Mouse (Mus musculus) urinary bladder, postnatal 25 days (tissue): ENCODE data around the gene Cir1.

ENCODE experiments used
- DNase-seq: peaks from one replicate; pipeline ENCODE4 v3.0.0; 2022; ENCODE audit warnings: low spot score

Gene Cir1

DNA sequence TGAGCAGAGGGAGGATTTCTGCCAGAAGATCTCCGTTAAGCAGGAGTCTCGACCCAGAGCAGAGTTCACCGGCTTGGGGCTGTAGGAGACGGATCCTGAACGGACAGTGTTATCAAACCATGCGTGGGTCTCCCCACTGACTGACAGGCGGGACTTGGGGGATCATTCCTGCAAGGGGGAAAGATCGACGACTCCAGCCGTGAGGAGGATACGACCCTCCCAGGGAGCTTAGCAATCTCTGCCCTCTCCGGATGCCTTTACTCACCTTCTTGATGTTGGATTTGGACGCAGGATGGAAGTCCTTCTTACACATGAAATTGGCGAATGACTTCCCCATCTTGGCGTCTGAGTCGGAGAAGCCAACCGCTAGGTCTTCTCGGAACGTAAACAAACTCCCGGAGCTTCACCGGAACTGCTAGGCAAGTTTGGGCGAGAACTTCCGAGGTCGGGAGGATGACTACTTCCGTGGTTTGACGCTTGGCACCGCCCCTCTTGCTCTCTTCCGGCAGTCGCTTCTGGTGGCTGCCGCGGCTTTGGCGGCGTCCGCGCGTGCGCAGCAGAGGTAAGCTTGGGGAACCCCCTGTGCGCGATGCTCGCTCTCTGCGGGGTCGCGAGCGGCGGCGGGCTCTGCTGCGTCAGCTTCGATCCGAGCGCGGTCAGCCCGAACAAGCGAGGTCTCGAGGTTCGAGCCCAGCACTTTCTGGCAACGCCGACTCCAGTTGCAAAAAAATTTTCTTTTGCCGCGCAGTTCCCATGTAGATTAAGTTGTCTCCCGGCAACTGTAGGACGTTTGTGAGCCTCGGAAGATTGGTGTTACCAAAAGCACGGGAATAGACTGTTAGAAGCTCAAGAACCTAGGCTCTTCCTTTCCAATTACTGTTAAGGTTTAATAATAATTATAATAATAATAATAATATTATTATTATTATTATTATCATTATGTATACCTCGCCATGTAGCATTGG, at the start of gene Cir1, which contains the start of gene Scrn3:
Gene Cir1, minus strand, starts transcription at position 550 of the 965 bp plus-strand sequence.
Gene Scrn3, plus strand, starts transcription at position 450 of the 965 bp plus-strand sequence.
- DNase-seq: peak; percentile 90

- no peak for DNase-seq
Observed at GRCm38 (mm10) chr2:73360536-73360935, 48.0 kb upstream of the Cir1 start.

DNA sequence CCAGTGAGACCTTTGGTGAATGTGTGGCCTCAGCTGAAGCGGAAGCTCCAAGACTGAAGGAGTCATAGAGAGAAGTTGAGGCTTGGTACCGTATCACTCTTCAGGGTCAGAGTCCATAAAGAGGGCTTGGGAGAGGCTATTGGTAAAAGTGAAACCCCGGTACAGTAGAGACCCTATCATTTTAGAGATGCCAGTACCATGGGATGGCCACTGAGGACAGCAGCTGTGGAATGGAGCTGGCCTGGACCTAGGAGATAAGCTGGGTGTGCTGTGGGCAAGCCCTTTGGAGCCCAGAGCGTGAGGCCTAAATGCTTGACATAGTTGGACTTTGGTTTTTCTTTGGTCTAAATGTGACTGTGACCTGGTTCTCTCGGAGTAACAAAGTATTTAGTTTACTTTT, 47.4 kb upstream of the Cir1 start:
- DNase-seq: no peak

- no peak for DNase-seq
Observed at GRCm38 (mm10) chr2:73357004-73357403, 44.5 kb upstream of the Cir1 start.

GRCm38 (mm10) chr2:73351927-73352374, 39.5 kb upstream of the Cir1 start:
- no peak for DNase-seq

DNA sequence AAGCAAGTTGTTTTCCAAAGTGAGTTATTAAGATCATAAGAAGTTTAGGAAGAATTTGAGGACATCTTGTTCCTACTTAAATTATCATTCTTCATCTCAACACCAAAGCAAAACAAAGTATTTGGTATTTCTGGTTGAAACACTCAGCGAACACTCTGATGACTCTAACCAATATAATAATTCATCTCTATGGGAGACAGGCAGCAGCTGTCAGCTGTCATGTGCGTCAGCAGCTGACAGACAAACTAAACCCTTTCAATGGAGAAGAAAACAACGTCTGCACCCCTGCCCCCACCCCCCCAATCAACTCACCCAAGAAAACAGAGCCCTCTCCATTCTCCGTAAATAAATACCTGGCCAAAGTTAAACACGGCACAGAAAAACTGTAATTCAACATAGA, 39.0 kb upstream of the Cir1 start:
- no peak for DNase-seq

GRCm38 (mm10) chr2:73348221-73348620, 35.7 kb upstream of the Cir1 start:
- no peak for DNase-seq

- no peak for DNase-seq
Observed at GRCm38 (mm10) chr2:73347766-73348165, 35.3 kb upstream of the Cir1 start.

- DNase-seq: no peak
Observed at GRCm38 (mm10) chr2:73347136-73347535, 34.6 kb upstream of the Cir1 start.

DNA sequence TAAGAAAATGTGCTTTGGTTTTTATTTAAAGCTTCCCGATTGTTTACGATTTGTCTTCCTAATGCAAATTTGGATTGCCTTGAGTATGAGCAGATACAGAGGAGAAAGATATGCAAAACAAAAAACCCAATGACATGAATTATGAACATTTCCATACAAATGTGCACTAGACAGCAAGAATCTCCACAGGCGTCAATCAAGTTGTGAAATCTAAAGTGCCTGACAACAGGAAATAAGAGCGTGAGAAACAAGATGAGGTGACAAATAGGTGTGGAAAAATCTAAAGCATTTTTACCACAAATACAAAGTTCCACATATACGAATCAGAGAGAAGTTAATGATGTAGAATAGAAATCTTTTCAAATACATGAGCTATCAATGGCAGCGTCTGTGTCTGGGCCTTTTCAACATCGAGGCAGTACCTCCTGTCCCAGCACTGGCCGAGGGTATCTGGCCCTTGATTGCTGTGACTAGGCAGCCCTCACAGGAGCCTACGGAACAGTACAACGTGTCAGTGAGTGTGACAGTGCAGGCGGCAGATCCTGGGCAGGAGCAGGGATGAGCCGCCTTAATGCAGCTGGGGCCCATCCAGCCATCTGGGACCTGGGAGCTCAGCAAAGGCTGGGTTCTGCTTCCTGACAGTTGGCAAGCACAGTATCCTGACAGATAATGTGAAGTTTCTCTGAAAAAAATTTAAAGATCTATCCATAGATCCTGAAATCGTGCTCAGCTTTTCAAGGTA, 34.0 kb upstream of the Cir1 start:
- no peak for DNase-seq

GRCm38 (mm10) chr2:73345204-73345603, 32.7 kb upstream of the Cir1 start:
- DNase-seq: no peak

DNA sequence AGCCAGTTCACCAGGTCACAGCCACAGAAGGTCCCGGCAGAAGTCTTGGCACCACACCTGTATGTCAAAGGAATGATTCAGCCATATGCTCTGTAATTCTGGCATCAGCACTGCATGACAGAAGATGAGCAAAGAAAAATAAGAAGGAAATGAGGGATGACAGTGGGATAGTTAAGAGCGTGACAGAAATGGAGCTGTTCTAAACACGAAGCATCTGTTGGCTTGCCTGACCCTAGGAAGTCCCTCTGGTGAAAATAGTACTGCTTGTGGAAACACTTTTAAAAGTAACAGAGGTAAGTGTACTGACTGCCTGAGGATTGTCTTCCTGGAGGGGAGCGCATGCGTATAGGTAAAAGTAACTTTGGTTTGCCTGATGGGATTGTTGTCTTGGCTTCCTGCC, 31.2 kb upstream of the Cir1 start:
- no peak for DNase-seq

- DNase-seq: no peak
Observed at GRCm38 (mm10) chr2:73338415-73338814, 25.9 kb upstream of the Cir1 start.

- no peak for DNase-seq
Observed at GRCm38 (mm10) chr2:73335949-73336348, 23.4 kb upstream of the Cir1 start.

DNA sequence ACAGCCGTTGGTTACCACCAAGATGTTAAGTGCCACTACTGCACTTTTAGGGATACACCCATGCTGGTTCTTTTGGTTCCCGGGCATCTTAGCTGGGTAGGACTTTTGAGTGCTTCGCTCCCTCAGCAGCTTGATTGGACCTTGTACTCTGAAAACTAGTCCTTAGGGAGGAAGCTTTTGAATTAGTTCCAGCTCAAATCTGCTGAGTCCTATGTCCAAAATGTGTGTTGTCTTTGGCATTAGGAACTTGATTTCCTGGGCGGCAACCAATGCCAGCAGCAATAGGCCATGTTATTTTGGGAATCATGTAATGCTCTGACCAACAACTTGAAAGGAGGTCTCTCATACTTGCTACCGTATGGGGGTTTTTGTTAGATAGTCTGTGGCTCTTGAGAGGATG, 13.4 kb upstream of the Cir1 start:
- DNase-seq: no peak

DNA sequence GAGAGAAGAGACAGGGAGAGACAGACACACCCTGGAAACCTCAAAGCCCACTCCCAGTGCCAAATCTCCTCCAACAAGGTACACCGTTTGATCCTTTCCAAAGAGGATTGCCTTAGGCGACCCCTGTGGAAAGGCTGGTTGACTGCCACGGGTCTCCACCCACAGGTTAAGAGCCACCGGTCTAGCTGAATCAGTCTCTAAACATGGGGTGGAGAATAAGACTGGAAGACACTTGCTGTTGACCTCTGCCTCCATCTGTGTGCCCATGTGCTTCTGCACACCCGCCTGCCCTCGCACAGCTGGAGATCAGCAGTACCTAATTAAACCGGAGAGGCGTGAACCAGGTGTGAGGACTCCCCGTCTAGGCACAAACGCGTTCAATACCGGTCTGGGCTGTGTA, 10.5 kb upstream of the Cir1 start:
- DNase-seq: no peak

GRCm38 (mm10) chr2:73319218-73319617, 6.7 kb upstream of the Cir1 start:
- no peak for DNase-seq

- DNase-seq: no peak
Observed at GRCm38 (mm10) chr2:73317426-73317825, 4.9 kb upstream of the Cir1 start.

- no peak for DNase-seq
Observed at GRCm38 (mm10) chr2:73314311-73314710, 1.8 kb upstream of the Cir1 start.

DNA sequence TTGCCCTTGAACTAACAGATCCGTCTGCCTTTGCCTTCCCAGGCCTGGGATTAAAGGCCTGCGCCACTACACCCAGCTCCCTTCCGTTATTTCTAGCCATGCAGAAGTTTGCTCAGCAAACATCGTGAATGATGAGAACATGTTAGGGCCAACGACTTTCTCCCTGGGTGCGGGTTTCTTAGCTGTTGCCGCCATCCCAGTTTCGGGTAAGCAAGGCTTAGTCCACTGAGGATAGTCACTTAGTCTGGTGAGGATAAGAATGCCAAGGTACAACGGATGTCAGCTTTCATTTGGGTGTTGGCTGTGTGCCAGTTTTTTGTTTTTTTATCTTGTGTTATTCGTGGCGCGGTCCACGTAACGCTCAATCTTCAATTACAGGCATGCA, 608 bp upstream of the Cir1 start:
- peak; percentile 36 for DNase-seq

- DNase-seq: no peak
Observed at GRCm38 (mm10) chr2:73306006-73306405, 6.5 kb downstream of the Cir1 start.

DNA sequence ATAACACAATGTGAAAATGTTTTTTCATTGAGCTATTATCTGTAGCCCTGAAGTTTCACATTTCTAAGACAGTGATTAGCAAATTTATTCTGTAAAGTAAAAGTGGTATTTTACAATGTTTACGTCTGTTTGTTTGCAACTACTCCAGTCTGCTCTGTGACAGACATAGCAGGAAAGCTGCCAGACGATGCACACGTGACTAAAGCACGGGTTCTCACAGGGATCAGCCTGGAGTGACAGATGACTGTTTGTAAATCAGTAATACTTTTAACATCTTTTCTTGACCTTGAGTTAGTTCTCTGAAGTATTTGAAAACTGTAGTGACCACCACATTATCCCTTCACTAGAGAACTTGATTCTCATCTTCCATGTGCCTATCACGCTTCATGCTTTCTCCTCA, 8.0 kb downstream of the Cir1 start:
- DNase-seq: no peak

- no peak for DNase-seq
Observed at GRCm38 (mm10) chr2:73302722-73303121, 9.8 kb downstream of the Cir1 start.
